Mouse (Mus musculus): Measurements from ENCODE around the gene Zc3h12c. TPM values are rescaled to one million over a fixed set of nuclear protein-coding genes. Genes with fewer than 3 reads are reported as not detected.
A peak's percentile ranks its signal among the peaks of the same experiment; 100 is the strongest.
"Not testable (repeated sequence)": the region's sequence is repeated elsewhere in the genome, so short reads cannot be mapped to it uniquely, and the experiment has no call there.

Gene Zc3h12c
- total and polyA plus RNA-seq, 2 experiments from 2014 or later = 3.5 to 10.8 TPM

DNA sequence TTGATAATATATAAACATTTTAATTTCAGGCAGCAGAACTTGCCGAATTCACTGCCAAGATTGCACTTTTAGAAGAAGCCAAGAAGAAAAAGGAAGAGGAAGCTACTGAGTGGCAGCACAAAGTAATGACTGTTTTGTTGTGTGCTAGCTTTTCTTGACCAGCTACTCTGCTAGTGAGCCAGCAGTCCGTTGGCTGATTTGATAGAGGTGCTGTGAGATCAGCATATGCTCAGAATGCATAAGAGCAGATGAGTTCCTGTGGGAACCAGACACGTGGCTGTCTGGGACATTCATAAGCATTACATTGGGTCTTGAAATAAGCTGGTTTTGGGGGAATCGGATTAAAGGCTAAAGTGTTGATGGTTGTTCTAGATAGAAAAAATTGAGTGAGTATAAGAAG, 86.0 kb downstream of the Zc3h12c start:
- Histone ChIP-seq H3K4me3 (ENCODE audit: low read length) (no peak overlapping the region), H3K9me3 (ENCODE audit: low read length) (no peaks in the 10 kb centered on the region), H3K36me3 (ENCODE audit: insufficient read depth, low read length) (peaks cover 29% of the 10 kb centered on the region), H3K27me3 (ENCODE audit: insufficient read depth, low read length) (no peaks in the 10 kb centered on the region), H3K4me2 (ENCODE audit: low read depth, low read length) (no peak overlapping the region), H3K9ac (replicated peaks; ENCODE audit: low read length) (no peak overlapping the region), H3K27ac (no peak overlapping the region), H3K4me1 (ENCODE audit: insufficient read depth, low read length) (no peaks in the 10 kb centered on the region)
- 73% methylated on average over 4 of the region's 4 CpGs for WGBS
- no peak for ATAC-seq
- no peak for TF ChIP-seq CTCF (IDR thresholded peaks at IDR 0.05; ENCODE audit: low read depth)
- no peak for DNase-seq (ENCODE audit: low spot score)

- Histone ChIP-seq H3K4me2 (ENCODE audit: low read depth, low read length) (no peak overlapping the region), H3K9ac (replicated peaks; ENCODE audit: low read length) (no peak overlapping the region), H3K4me3 (ENCODE audit: low read length) (no peak overlapping the region), H3K9me3 (ENCODE audit: low read length) (no peaks in the 10 kb centered on the region), H3K4me1 (ENCODE audit: insufficient read depth, low read length) (no peaks in the 10 kb centered on the region), H3K27me3 (ENCODE audit: insufficient read depth, low read length) (no peaks in the 10 kb centered on the region), H3K36me3 (ENCODE audit: insufficient read depth, low read length) (peaks cover 28% of the 10 kb centered on the region), H3K27ac (no peak overlapping the region)
- DNase-seq (ENCODE audit: low spot score) (no peak), ATAC-seq (no peak)
- WGBS = 92% methylated on average over 2 of the region's 2 CpGs
- no peak for TF ChIP-seq CTCF (IDR thresholded peaks at IDR 0.05; ENCODE audit: low read depth)
Observed at GRCm38 (mm10) chr9:52081979-52082378, 86.4 kb downstream of the Zc3h12c start.

GRCm38 (mm10) chr9:52077692-52078091, 90.7 kb downstream of the Zc3h12c start:
- Histone ChIP-seq H3K36me3 (ENCODE audit: insufficient read depth, low read length) (peaks cover 31% of the 10 kb centered on the region), H3K9ac (replicated peaks; ENCODE audit: low read length) (no peak overlapping the region)
- WGBS = 91% methylated on average over 1 of the region's 1 CpGs

DNA sequence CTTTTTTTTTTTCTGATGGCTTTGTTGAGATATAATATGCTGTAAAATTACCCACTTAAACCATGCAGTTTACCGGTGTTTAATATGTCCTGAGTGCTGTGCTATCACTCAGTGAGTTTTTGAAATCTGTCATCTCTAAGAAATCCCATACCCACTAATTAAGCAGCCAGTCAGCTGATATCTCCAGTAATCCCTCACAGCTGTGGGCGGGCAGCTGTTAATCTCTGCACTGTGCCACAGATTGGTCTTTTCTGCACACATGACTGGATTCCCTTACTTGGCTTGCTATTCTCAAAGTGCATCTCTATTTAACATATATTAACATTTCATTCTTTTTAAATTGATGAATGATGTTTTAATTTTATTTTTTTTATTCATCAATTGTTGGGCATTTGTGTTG, 92.3 kb downstream of the Zc3h12c start:
- H3K27me3 ChIP-seq (ENCODE audit: insufficient read depth, low read length) = no peaks in the 10 kb centered on the region
- WGBS = 86% methylated on average over 2 of the region's 2 CpGs
- no peak overlapping the region for H3K27ac ChIP-seq
- no peak overlapping the region for H3K9ac ChIP-seq (replicated peaks; ENCODE audit: low read length)
- no peaks in the 10 kb centered on the region for H3K9me3 ChIP-seq (ENCODE audit: low read length)
- peaks cover 32% of the 10 kb centered on the region for H3K36me3 ChIP-seq (ENCODE audit: insufficient read depth, low read length)
- no peak for DNase-seq (ENCODE audit: low spot score)
- ATAC-seq = no peak
- TF ChIP-seq CTCF (IDR thresholded peaks at IDR 0.05; ENCODE audit: low read depth) = no peak
- no peak overlapping the region for H3K4me3 ChIP-seq (ENCODE audit: low read length)
- H3K4me2 ChIP-seq (ENCODE audit: low read depth, low read length) = no peak overlapping the region
- H3K4me1 ChIP-seq (ENCODE audit: insufficient read depth, low read length) = no peaks in the 10 kb centered on the region

More at GRCm38 (mm10) chr9:52077692-52078091, 90.7 kb downstream of the Zc3h12c start:
- H3K4me1 ChIP-seq (ENCODE audit: insufficient read depth, low read length) = no peaks in the 10 kb centered on the region
- H3K27ac ChIP-seq = no peak overlapping the region
- DNase-seq (ENCODE audit: low spot score) (no peak), ATAC-seq (no peak)
- H3K4me3 ChIP-seq (ENCODE audit: low read length) = no peak overlapping the region
- H3K9me3 ChIP-seq (ENCODE audit: low read length) = no peaks in the 10 kb centered on the region
- H3K4me2 ChIP-seq (ENCODE audit: low read depth, low read length) = no peak overlapping the region
- no peaks in the 10 kb centered on the region for H3K27me3 ChIP-seq (ENCODE audit: insufficient read depth, low read length)
- no peak for TF ChIP-seq CTCF (IDR thresholded peaks at IDR 0.05; ENCODE audit: low read depth)

DNA sequence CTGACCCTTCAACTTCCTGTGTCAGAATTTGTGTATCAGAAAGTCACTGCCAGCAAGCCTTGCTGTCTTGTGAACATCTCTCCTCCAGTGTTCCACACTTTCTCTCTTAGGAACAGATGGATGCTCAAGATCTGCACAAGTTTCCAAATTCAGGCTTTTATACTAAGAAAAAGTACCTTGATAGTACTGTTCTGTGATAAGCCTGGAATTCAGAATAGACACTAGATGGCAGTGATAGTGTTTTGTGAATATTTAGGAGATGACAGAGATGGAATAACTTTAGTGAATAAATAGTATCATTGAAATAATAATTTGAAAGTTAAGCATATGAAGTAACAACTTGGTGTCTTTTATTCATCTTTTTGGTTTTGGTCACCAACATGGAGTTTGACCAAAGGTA, 96.2 kb downstream of the Zc3h12c start:
- ATAC-seq (no peak), DNase-seq (ENCODE audit: low spot score) (no peak)
- H3K27me3 ChIP-seq (ENCODE audit: insufficient read depth, low read length) = no peaks in the 10 kb centered on the region
- H3K4me1 ChIP-seq (ENCODE audit: insufficient read depth, low read length) = no peaks in the 10 kb centered on the region
- no peak overlapping the region for H3K4me2 ChIP-seq (ENCODE audit: low read depth, low read length)
- H3K27ac ChIP-seq = no peak overlapping the region
- peaks cover 42% of the 10 kb centered on the region for H3K36me3 ChIP-seq (ENCODE audit: insufficient read depth, low read length)
- H3K4me3 ChIP-seq (ENCODE audit: low read length) = no peak overlapping the region
- H3K9ac ChIP-seq (replicated peaks; ENCODE audit: low read length) = no peak overlapping the region
- TF ChIP-seq CTCF (IDR thresholded peaks at IDR 0.05; ENCODE audit: low read depth) = peak; percentile 39
- H3K9me3 ChIP-seq (ENCODE audit: low read length) = no peaks in the 10 kb centered on the region

DNA sequence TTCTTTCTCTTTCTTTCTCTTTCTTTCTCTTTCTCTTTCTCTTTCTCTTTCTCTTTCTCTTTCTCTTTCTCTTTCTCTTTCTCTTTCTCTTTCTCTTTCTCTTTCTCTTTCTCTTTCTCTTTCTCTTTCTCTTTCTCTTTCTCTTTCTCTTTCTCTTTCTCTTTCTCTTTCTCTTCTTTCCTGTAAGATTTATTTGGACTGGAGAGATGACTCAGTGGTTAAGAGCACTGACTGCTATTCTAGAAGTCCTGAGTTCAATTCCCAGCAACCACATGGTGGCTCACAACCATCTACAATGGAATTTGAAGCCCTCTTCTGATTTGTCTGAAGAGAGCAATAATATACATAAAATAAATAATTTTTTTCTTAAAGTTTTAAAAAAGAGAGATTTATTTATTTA, 97.0 kb downstream of the Zc3h12c start:
- not testable (repeated sequence) for H3K27me3 ChIP-seq (ENCODE audit: insufficient read depth, low read length); DNase-seq (ENCODE audit: low spot score); ATAC-seq; H3K4me2 ChIP-seq (ENCODE audit: low read depth, low read length); H3K4me1 ChIP-seq (ENCODE audit: insufficient read depth, low read length); H3K9me3 ChIP-seq (ENCODE audit: low read length); H3K9ac ChIP-seq (replicated peaks; ENCODE audit: low read length); H3K27ac ChIP-seq; H3K4me3 ChIP-seq (ENCODE audit: low read length)
- H3K36me3 ChIP-seq (ENCODE audit: insufficient read depth, low read length) = peaks cover 44% of the 10 kb centered on the region

GRCm38 (mm10) chr9:52070052-52070451, 98.3 kb downstream of the Zc3h12c start:
- no peak for TF ChIP-seq CTCF (IDR thresholded peaks at IDR 0.05; ENCODE audit: low read depth)
- H3K36me3 ChIP-seq (ENCODE audit: insufficient read depth, low read length) = peaks cover 48% of the 10 kb centered on the region

More at GRCm38 (mm10) chr9:52070052-52070451, 98.3 kb downstream of the Zc3h12c start:
- H3K9me3 ChIP-seq (ENCODE audit: low read length) = no peaks in the 10 kb centered on the region
- H3K4me2 ChIP-seq (ENCODE audit: low read depth, low read length) = no peak overlapping the region
- no peak overlapping the region for H3K27ac ChIP-seq
- H3K4me3 ChIP-seq (ENCODE audit: low read length) = no peak overlapping the region
- ATAC-seq (no peak), DNase-seq (ENCODE audit: low spot score) (no peak)
- no peak overlapping the region for H3K9ac ChIP-seq (replicated peaks; ENCODE audit: low read length)
- no peaks in the 10 kb centered on the region for H3K4me1 ChIP-seq (ENCODE audit: insufficient read depth, low read length)
- 96% methylated on average over 2 of the region's 2 CpGs for WGBS
- H3K27me3 ChIP-seq (ENCODE audit: insufficient read depth, low read length) = no peaks in the 10 kb centered on the region

Small RNA genes lying within 50 kb of the gene (microRNA-seq; reads per million reads assigned to microRNA genes)
- gene Gm27686 (0 to 0.36 reads per million in 2 experiments), gene Mir6244 (0 reads per million in 2 experiments)

Other genes starting within 250 kb of the Zc3h12c start
- 13.2 and 18.9 TPM in 2 replicates for gene Fdx1, start 205.0 kb downstream of the Zc3h12c start, total RNA-seq (2014; rRNA removed)
- gene Fdx1, start 205.0 kb downstream of the Zc3h12c start, polyA plus RNA-seq (2015; fragmentation: Nextera tagmentation; extraction: Ambion mirVana) = 47.6 and 50.7 TPM in 2 replicates
- 57.1 and 59.3 TPM in 2 replicates for gene Rdx, start 121.4 kb downstream of the Zc3h12c start, total RNA-seq (2014; rRNA removed)
- 96.2 and 107 TPM in 2 replicates for gene Rdx, start 121.4 kb downstream of the Zc3h12c start, polyA plus RNA-seq (2015; fragmentation: Nextera tagmentation; extraction: Ambion mirVana)